Mouse (Mus musculus) embryonic facial prominence, embryonic 14.5 days (tissue): ENCODE data around the gene H13. TPM values are rescaled to one million over a fixed set of nuclear protein-coding genes. Genes with fewer than 3 reads are reported as not detected.

Experiments
- ATAC-seq: fragments of 200-750 bp; cut with Nextera tagmentation; 2 replicates; pipeline ENCODE4 v1.8.0; 2017; ENCODE audit warnings: low read depth, moderate number of reproducible peaks, moderate TSS enrichment
- DNase-seq: peaks from one replicate; pipeline ENCODE4 v3.0.0-alpha.2; 2015; ENCODE audit warnings: low spot score
- H3K27ac ChIP-seq: fragments of 300-500 bp; sonication (generic); replicated peaks from 2 replicates; pipeline ENCODE4 v1.5.1; 2014; ENCODE audit warnings: low read depth, mild to moderate bottlenecking, low read length, moderate library complexity
- H3K27me3 ChIP-seq: fragments of 300-500 bp; sonication (generic); replicated peaks from 2 replicates; pipeline ENCODE4 v1.6.1; 2014; ENCODE audit warnings: low read length; ENCODE audit not compliant: control insufficient read depth, insufficient read depth
- H3K36me3 ChIP-seq: fragments of 300-500 bp; sonication (generic); 2 replicates; pipeline ENCODE4 v1.6.1; 2014; ENCODE audit warnings: low read length, mixed read lengths; ENCODE audit not compliant: control insufficient read depth, insufficient read depth
- H3K4me1 ChIP-seq: fragments of 300-500 bp; sonication (generic); 2 replicates; pipeline ENCODE4 v1.6.1; 2014; ENCODE audit warnings: antibody characterized with exemption, low read length; ENCODE audit not compliant: control insufficient read depth, insufficient read depth
- H3K4me2 ChIP-seq: fragments of 300-500 bp; sonication (generic); 2 replicates; pipeline ENCODE4 v1.6.1; 2014; ENCODE audit warnings: low read depth, mild to moderate bottlenecking, low read length, moderate library complexity, mixed read lengths
- H3K4me3 ChIP-seq: fragments of 300-500 bp; sonication (generic); 2 replicates; pipeline ENCODE4 v1.5.1; 2014; ENCODE audit warnings: low read depth, mild to moderate bottlenecking, low read length
- H3K9ac ChIP-seq: fragments of 300-500 bp; sonication (generic); 2 replicates; pipeline ENCODE4 v1.6.1; 2014; ENCODE audit warnings: low read depth, mild to moderate bottlenecking, low read length, moderate library complexity, mixed read lengths
- H3K9me3 ChIP-seq: fragments of 300-500 bp; sonication (generic); 2 replicates; pipeline ENCODE4 v1.6.1; 2016; ENCODE audit warnings: low read length; ENCODE audit not compliant: control insufficient read depth
- WGBS: fragments of 180-500 bp; shearing (Covaris S2); extraction: QIAGEN DNeasy Blood & Tissue Kit; methylation state at CpG from one replicate; pipeline ENCODE4 v1.1.7; 2014; 5-methylcytosine and 5-hydroxymethylcytosine counted together
- polyA plus RNA-seq: library from polyadenylated mRNA; unstranded; fragments of >200 nt; fragmentation: Nextera tagmentation; extraction: Ambion mirVana; gene quantifications from 2 replicates; pipeline ENCODE4 v1.2.1, GENCODE M21; 2014

Gene H13
- polyA plus RNA-seq, 1 experiment from 2014 or later, result 122 TPM

- peaks cover 32% of the 10 kb centered on the region for H3K4me1 ChIP-seq
- H3K4me2 ChIP-seq, result peak overlapping the region; percentile 65
- no peaks in the 10 kb centered on the region for H3K27me3 ChIP-seq
- peak overlapping the region; percentile 38 for H3K4me3 ChIP-seq
- H3K9me3 ChIP-seq, result no peaks in the 10 kb centered on the region
- H3K36me3 ChIP-seq, result peaks cover 40% of the 10 kb centered on the region
- peak overlapping the region; percentile 69 for H3K9ac ChIP-seq
- WGBS, result 7% methylated on average over 6 of the region's 31 CpGs
- H3K27ac ChIP-seq, result peak overlapping the region; percentile 96
- peak; percentile 96 for DNase-seq
- ATAC-seq, result peak; percentile 93
Observed at GRCm38 (mm10) chr2:152707627-152708026, 38.4 kb downstream of the H13 start.

GRCm38 (mm10) chr2:152709066-152709465 lies 39.8 kb downstream of the H13 start:
- Histone ChIP-seq H3K36me3 (peaks cover 26% of the 10 kb centered on the region), H3K4me3 (no peak overlapping the region), H3K27ac (no peak overlapping the region), H3K9ac (no peak overlapping the region), H3K27me3 (no peaks in the 10 kb centered on the region), H3K4me1 (peaks cover 32% of the 10 kb centered on the region), H3K4me2 (no peak overlapping the region), H3K9me3 (no peaks in the 10 kb centered on the region)
- 87% methylated on average over 5 of the region's 5 CpGs for WGBS
- no peak for DNase-seq
- no peak for ATAC-seq

DNA sequence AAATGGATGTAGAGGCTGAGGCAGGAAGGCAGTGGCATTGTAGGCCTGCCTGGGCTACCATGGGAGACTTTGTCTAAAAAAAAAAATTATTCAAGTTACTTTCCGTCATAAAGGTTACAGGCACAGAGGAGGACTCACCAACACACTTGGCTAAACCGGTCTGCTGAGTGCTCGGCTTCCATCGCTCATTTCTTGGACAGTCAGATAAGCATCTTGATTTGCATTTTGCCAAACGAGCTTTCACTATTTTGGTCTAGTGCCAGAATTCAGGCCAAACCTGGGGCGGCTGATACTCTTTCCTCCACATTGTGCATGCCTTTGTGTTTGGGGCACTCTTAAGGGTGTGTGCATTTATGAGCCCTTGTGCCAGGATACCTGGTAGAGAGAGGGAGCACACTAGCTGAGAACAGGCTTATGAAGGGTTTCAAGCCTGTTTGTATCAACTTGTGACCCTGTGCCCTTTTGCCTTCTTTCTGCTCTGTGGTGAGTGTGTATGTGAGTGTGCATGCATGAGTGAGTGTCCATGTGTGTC lies 47.0 kb downstream of the H13 start:
- no peak overlapping the region for H3K27ac ChIP-seq
- no peaks in the 10 kb centered on the region for H3K27me3 ChIP-seq
- WGBS, result 67% methylated on average over 6 of the region's 6 CpGs
- no peak overlapping the region for H3K4me2 ChIP-seq
- no peaks in the 10 kb centered on the region for H3K36me3 ChIP-seq
- H3K9ac ChIP-seq, result no peak overlapping the region
- H3K9me3 ChIP-seq, result no peaks in the 10 kb centered on the region
- peaks cover 7% of the 10 kb centered on the region for H3K4me1 ChIP-seq
- H3K4me3 ChIP-seq, result no peak overlapping the region
- DNase-seq (peak; percentile 65), ATAC-seq (peak; percentile 51)

DNA sequence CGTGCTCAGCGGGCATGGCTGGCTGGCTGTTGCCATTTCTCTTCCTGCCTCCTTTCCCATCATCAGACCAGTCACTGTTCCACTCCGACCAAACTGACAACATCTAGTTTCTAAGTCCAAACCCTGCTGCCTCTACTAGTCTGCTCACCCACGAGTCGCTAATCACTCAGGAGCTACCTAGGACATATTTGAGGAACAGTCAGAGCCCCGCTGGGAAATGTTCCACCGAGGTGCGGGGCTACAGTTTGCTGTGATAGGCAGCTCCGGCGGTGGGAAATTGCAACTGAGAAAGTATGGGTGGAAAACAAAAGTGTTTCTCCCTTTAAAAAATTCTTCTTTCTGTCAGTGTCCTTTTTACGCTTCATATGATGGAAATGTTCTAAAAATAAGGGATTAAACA lies 48.4 kb downstream of the H13 start:
- Histone ChIP-seq H3K27ac (peak overlapping the region; percentile 28; the same call in 1 of the 2 replicates), H3K36me3 (no peaks in the 10 kb centered on the region), H3K4me2 (no peak overlapping the region), H3K27me3 (no peaks in the 10 kb centered on the region), H3K4me1 (peaks cover 7% of the 10 kb centered on the region), H3K9ac (0 out of 2 replicates have a peak overlapping the region, but pooled peaks have one; percentile 27), H3K4me3 (no peak overlapping the region), H3K9me3 (no peaks in the 10 kb centered on the region)
- DNase-seq (no peak), ATAC-seq (no peak)
- WGBS, result 60% methylated on average over 11 of the region's 11 CpGs

DNA sequence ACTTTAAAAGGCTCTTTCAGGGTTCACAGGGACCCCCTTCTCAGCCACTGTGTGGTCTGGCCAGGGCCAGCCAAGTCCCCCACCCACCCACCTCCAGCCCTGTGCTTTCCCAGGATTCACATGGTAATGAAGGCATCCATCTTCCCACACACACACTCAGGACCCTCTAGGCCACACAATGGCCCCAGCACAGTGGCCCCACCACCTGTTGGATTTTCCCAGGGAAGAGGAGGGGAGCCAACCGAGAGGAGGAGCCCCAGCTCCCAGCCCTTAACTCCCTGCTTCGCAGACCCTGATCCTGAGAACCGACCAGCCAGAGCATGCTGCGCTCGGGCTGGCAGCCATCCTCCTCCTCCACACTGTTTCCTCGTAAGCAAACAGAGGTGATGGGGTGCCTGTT lies 48.8 kb downstream of the H13 start:
- DNase-seq, result no peak
- peak overlapping the region; percentile 27; the same call in 1 of the 2 replicates for H3K9ac ChIP-seq

DNA sequence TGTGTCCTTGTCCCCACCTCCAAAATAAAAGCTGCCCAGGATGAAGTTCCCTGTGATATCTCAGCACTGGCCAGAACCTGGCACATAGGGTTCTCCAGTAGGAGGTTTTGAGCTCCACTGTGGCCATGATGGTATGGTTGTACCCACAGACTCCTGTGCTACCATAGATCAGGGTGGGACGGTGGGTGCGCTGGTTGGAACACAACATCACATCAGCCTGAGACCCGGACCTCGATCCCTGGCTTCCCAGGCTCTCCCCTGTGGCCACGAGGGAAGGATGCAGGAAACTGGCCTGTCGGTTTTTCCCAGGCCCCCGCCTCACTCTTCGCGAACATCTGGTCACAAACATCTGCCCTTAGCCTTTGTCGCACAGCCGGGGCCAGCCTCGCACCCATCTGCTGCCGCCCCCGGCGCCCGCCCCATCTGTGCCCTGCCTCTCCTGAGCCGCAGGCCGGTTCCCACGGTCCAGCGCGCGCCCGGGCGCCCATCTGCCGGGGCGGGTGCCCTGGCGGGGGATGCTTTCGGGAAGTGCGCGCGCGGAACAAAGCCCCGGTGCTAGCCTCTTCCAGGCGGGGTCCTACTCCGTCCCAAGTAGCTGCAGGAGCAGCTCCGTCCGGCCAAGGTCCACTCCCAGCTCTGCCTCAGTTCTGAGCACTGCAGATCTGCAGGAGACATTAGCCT lies 54.5 kb downstream of the H13 start:
- WGBS, result 7% methylated on average over 17 of the region's 37 CpGs
- no peaks in the 10 kb centered on the region for H3K27me3 ChIP-seq
- H3K4me3 ChIP-seq, result peak overlapping the region; percentile 35
- H3K9me3 ChIP-seq, result no peaks in the 10 kb centered on the region
- peaks cover 22% of the 10 kb centered on the region for H3K4me1 ChIP-seq
- H3K27ac ChIP-seq, result no peak overlapping the region
- ATAC-seq (peak; percentile 62), DNase-seq (peak; percentile 52)
- peak overlapping the region; percentile 66 for H3K9ac ChIP-seq
- H3K36me3 ChIP-seq, result no peaks in the 10 kb centered on the region
- peak overlapping the region; percentile 68 for H3K4me2 ChIP-seq

More for the DNA sequence above, 48.8 kb downstream of the H13 start:
- H3K36me3 ChIP-seq, result no peaks in the 10 kb centered on the region
- no peaks in the 10 kb centered on the region for H3K27me3 ChIP-seq
- peaks cover 7% of the 10 kb centered on the region for H3K4me1 ChIP-seq
- H3K9me3 ChIP-seq, result no peaks in the 10 kb centered on the region
- no peak overlapping the region for H3K4me2 ChIP-seq
- peak; percentile 52; the same call in 1 of the 2 replicates for ATAC-seq
- peak overlapping the region; percentile 28; the same call in 1 of the 2 replicates for H3K27ac ChIP-seq
- no peak overlapping the region for H3K4me3 ChIP-seq
- 32% methylated on average over 6 of the region's 6 CpGs for WGBS

DNA sequence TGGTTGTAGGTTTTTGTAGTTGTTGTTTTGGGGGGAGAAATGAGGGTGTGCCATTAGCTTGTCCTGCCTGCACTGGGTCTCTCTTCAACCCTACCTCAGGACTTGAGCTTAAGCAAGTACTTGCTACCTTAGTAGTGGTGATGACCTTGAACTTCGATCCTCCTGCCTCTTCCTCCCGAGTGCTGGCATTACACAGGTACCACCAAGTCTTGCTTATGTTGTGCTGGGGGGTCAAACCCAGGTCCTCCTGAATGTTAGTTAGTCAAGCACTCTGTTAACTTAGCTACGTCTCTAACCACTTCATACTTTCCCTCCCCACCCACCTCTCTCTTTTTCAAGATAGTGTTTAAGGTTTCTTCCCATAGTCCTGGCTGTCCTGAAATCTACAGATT lies 55.1 kb downstream of the H13 start:
- no peaks in the 10 kb centered on the region for H3K36me3 ChIP-seq
- peaks cover 27% of the 10 kb centered on the region for H3K4me1 ChIP-seq
- no peaks in the 10 kb centered on the region for H3K27me3 ChIP-seq
- no peak overlapping the region for H3K27ac ChIP-seq
- peak overlapping the region; percentile 66 for H3K9ac ChIP-seq
- DNase-seq (no peak), ATAC-seq (no peak)
- H3K4me2 ChIP-seq, result peak overlapping the region; percentile 68
- H3K4me3 ChIP-seq, result peak overlapping the region; percentile 35
- WGBS, result 65% methylated on average over 3 of the region's 3 CpGs
- no peaks in the 10 kb centered on the region for H3K9me3 ChIP-seq

DNA sequence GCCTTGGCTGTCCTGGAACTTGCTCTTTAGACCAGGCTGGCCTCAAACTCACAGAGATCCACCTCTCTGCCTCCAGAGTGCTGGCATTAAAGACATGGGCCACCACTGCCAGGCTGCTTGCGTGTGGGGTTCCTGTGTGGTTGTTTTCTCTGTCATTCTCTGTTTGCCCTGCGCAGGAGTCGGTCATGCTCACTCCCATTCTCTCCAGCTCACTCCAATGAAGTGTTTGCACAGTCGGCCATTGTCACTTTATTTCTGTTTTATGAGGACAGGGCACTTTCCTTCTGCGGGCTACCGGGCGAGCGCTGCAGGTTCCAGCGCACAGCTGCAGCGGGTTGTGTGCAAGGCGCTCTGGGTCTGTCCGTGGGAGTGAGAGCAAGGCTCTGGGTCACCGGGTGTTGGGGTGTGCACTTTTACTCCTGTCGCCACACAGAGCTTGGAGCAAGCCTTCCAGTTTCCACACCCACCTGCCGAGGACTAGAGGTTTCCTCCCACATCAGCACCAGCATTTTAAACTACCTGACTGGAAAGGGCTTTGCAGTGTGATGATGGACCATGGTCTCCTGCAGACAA lies 56.0 kb downstream of the H13 start:
- DNase-seq (no peak), ATAC-seq (no peak)
- Histone ChIP-seq H3K4me3 (no peak overlapping the region), H3K27ac (no peak overlapping the region), H3K9me3 (no peaks in the 10 kb centered on the region), H3K4me1 (peaks cover 37% of the 10 kb centered on the region), H3K4me2 (no peak overlapping the region), H3K36me3 (no peaks in the 10 kb centered on the region), H3K9ac (no peak overlapping the region), H3K27me3 (no peaks in the 10 kb centered on the region)
- 71% methylated on average over 15 of the region's 15 CpGs for WGBS
